Mouse (Mus musculus) frontal cortex, postnatal 10 days (tissue): ENCODE data around the gene Slc5a6.
A peak's percentile ranks its signal among the peaks of the same experiment; 100 is the strongest.

Source experiments
- DNase-seq, 2 experiments: peaks; one replicate each; pipeline ENCODE4 v3.0.0; 2022; ENCODE audit warnings: low spot score in 2 of 2, mixed read lengths in 1 of 2

Slc5a6 gene

GRCm38 (mm10) chr5:31048763-31049641 is at the start of gene Slc5a6:
Gene Slc5a6, minus strand, starts transcription at chr5:31048924.
- peak in 1 of 2 experiments; percentile 39 for DNase-seq

- DNase-seq, result peak in 1 of 2 experiments; percentile 5
Measured at GRCm38 (mm10) chr5:31095711-31096480, 47.2 kb upstream of the Slc5a6 start.

GRCm38 (mm10) chr5:31094799-31095691 is 46.3 kb upstream of the Slc5a6 start:
- peak; percentile 33 to 36 for DNase-seq

- DNase-seq, result peak; percentile 7 to 9
Measured at GRCm38 (mm10) chr5:31094100-31094798, 45.5 kb upstream of the Slc5a6 start.

- DNase-seq, result peak; percentile 38 to 48
Measured at GRCm38 (mm10) chr5:31093151-31094041, 44.7 kb upstream of the Slc5a6 start.

- peak in 1 of 2 experiments; percentile 44 for DNase-seq
Measured at GRCm38 (mm10) chr5:31092231-31092975, 43.7 kb upstream of the Slc5a6 start.

- no peak for DNase-seq
Measured at GRCm38 (mm10) chr5:31087131-31087530, 38.4 kb upstream of the Slc5a6 start.

- peak in 1 of 2 experiments; percentile 9 for DNase-seq
Measured at GRCm38 (mm10) chr5:31086606-31087005, 37.9 kb upstream of the Slc5a6 start.

GRCm38 (mm10) chr5:31083949-31084348 is 35.2 kb upstream of the Slc5a6 start:
- peak in 1 of 2 experiments; percentile 26 for DNase-seq

GRCm38 (mm10) chr5:31082935-31083625 is 34.4 kb upstream of the Slc5a6 start:
- DNase-seq, result no peak

GRCm38 (mm10) chr5:31082355-31082754 is 33.6 kb upstream of the Slc5a6 start:
- DNase-seq, result peak; percentile 25 to 50

GRCm38 (mm10) chr5:31081386-31081785 is 32.7 kb upstream of the Slc5a6 start:
- DNase-seq, result peak in 1 of 2 experiments; percentile 22

- DNase-seq, result peak in 1 of 2 experiments; percentile 4
Measured at GRCm38 (mm10) chr5:31080795-31081164, 32.1 kb upstream of the Slc5a6 start.

- peak; percentile 35 to 54 for DNase-seq
Measured at GRCm38 (mm10) chr5:31080059-31080794, 31.5 kb upstream of the Slc5a6 start.

- DNase-seq, result no peak
Measured at GRCm38 (mm10) chr5:31076346-31076745, 27.6 kb upstream of the Slc5a6 start.

- DNase-seq, result no peak
Measured at GRCm38 (mm10) chr5:31073176-31073575, 24.5 kb upstream of the Slc5a6 start.

GRCm38 (mm10) chr5:31071821-31072220 is 23.1 kb upstream of the Slc5a6 start:
- DNase-seq, result no peak

GRCm38 (mm10) chr5:31071059-31071458 is 22.3 kb upstream of the Slc5a6 start:
- no peak for DNase-seq
